Mouse (Mus musculus) brain, adult 2 months (tissue): Measurements from ENCODE around the gene Tnfsf12.
A peak's percentile ranks its signal among the peaks of the same experiment; 100 is the strongest.
"Not testable (repeated sequence)": the region's sequence is repeated elsewhere in the genome, so short reads cannot be mapped to it uniquely, and the experiment has no call there.

Experiments
- DNase-seq: peaks from one replicate; pipeline ENCODE4 v3.0.0; 2011; ENCODE audit warnings: low read depth, low spot score

Gene Tnfsf12

DNA sequence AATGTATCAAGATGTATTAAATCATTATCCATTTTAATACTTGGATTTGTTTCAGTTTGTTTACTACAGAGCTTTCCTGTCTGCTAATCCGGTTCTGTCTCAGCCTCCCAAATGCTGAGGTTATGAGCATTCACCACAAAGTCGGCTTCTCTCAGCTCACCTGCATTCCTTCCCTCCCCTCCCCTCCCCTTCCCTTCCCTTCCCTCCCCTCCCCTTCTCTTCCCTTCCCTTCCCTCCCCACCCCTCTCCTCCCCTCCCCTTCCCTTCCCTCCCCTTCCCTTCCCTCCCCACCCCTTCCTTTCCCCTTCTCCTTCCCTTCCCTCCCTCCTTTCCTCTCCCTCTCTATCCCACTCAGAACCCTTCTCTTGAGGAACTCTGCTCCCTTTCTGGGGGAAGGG is 9.0 kb upstream of the Tnfsf12 start:
- DNase-seq: no peak

DNA sequence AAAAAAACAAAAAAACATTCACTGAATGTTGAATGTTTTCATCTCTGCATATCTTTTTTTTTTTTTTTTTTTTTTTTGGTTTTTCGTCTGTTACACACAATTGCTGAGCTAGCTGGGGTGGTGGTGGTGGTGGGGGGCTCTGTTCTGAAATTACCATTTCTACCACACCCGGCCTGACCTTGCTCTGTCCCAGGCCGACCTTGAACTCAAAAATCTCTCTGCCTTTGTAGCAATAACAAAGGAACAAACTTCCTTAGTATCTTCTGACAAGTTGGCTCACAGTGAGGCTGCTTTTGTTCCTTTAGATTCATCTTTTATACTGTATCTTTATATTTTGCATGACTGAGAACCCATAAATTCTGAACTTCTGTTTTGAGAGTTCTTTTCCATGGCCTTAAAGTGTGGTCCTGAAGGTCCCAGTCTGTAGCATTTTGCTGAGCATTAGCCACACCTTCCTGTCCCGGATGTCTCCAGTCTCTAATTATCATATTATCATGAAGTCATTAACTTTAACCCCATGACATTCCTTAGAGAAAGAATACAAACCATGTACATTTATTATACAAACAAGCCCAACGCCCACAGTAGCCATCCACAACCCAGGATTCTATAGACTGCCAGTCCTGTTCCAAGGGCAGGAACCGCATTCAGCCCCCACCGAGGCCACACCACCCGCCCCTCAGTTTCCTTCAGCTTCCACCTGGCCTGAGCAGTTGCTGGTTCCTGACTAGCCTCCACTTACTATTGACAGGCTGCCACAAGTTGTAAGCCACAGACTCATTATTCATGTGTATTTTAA is 8.4 kb upstream of the Tnfsf12 start:
- DNase-seq: no peak

DNA sequence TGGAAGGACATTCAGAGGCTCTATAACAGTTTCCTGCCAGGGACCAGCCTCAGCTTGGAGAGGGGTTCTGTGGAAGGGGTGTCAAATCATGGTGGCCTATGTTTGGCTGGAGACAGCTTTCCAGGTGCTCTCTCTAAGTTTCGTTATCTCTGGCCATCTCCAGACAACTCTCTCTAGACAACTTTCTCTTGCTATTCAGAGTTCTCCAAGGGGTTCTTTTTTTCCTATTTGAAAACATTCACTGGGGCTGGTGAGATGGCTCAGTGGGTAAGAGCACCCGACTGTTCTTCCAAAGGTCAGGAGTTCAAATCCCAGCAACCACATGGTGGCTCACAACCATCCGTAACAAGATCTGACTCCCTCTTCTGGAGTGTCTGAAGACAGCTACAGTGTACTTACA is 7.7 kb upstream of the Tnfsf12 start:
- not testable (repeated sequence) for DNase-seq

DNA sequence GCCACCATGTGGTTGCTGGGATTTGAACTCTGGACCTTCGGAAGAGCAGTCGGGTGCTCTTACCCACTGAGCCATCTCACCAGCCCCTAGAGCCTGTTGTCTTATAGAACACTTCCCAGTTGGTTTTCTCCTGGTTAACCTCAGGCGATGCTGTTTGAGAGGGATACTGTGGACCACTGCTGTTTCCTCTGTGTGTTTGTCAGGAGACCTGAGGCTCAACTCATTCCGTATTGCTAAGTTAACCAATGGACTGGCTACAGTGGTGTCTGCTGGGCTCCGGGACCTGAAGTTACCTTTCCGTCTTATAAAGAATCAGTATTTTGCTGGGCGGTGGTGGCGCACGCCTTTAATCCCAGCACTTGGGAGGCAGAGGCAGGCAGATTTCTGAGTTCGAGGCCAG is 7.2 kb upstream of the Tnfsf12 start:
- not testable (repeated sequence) for DNase-seq

DNA sequence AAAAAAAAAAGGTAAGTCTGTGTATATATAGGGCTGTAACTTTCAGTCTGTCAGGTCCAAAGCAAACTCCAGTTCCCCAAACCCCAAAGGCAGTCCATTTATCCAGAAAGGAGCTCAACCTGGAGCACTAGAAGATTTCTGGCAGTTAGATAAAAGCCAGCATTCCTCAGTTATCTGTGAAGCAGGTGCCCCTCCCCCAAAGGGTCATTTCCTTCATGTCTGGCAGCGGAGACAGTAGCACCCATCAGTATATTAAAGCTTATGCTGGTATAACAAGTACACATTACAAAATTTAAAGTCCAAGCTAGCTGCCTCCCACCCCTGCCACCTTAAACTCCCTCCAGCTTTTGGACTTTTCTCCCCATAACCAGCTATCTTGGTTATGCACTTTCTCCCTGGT is 3.9 kb upstream of the Tnfsf12 start:
- DNase-seq: no peak

DNA sequence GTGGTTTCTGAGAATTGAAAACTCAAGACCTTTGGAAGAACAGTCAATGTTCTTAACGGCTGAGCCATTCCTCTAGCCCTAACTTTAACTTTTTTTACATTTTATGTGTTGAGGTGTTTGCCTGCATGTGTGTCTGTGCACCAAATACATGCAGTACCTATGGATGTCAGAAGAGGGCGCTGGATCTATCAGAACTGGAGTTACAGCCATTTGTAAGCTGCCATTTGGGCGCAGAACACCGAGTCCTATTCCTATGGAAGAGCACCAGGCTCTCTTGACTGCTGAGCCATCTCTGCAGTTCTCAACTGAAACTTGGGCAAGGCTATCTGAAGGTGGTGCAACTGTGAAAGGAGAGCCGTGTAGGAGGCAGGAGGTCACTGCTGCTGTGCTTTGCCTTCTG is 2.9 kb upstream of the Tnfsf12 start:
- no peak for DNase-seq

DNA sequence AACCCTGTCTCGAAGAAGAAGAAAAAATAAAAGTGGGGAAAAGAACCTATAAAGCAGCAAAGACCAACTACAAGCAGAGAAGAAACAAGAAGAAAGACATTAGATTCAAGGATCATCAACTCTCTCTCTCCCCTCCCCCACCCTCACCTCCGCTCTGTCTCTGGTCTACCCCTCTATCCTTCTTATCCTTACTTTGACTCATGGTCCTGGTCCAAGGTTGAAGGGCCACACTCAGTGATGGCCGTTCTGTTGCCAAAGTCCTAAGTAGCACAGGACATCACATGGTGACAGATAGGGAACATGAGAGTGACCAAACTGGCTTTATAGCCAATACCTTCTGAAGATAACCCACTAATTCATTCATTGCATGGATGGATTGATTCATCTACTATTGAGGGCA is 1.7 kb upstream of the Tnfsf12 start:
- DNase-seq: no peak

DNA sequence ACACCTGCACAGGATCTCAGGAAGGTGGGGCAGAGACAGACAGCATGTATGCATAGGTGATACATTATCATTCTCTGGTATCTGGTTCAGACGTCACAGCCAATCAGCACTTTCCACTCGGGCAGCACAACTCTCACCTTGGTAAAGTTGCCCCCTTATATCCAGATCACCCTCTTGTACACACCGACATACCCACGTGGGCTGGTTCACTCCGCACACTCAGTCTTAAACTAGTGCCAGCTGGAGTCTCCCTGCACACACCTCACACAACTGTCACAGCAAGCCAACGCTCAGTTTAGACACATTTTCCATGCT is 646 bp downstream of the Tnfsf12 start:
- DNase-seq: peak; percentile 78

DNA sequence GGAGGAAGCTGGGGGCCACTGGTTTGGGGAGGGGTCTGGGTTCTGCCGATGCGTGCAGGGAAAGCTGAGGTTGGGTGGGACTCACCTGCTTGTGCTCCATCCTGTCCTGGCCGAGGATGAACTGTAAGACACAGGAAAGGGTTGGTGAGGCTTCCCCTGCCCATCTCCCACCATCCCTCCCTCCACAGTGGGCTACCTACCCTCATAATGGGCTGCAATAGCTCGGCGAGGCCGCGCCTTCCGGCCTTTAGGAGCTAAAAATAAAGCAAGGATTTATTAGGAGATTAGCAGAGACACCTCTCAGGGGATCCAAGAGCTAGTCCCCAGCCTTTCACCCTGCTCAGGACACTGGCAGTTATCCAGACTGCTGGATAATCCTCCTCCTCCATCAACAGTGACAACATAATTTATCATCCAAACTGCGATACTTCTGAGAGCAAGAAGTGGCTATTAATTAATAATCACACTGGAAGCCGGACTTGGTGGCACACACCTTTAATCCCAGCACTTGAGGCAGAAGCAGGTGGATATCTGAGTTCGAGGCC is 2.2 kb downstream of the Tnfsf12 start:
- no peak for DNase-seq

DNA sequence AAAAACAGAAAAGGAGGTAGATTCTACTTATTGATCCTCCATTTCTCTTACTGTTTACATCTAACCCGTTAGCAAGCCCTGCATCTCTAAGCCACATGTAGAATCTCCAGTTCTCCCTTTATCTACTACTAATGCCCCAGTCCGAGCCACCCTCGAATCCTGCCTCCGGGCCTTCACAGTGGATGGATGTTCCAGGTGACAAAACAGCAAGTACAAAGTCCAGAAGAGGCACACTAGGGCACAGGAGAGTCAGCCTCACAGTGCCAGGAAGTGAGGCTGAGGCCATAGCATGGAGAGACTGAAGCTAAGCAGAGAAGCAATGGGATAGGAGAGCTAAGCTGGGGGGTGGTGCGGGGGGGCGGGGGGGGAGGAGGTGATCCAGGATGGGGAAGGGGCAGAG is 2.8 kb downstream of the Tnfsf12 start:
- DNase-seq: no peak

DNA sequence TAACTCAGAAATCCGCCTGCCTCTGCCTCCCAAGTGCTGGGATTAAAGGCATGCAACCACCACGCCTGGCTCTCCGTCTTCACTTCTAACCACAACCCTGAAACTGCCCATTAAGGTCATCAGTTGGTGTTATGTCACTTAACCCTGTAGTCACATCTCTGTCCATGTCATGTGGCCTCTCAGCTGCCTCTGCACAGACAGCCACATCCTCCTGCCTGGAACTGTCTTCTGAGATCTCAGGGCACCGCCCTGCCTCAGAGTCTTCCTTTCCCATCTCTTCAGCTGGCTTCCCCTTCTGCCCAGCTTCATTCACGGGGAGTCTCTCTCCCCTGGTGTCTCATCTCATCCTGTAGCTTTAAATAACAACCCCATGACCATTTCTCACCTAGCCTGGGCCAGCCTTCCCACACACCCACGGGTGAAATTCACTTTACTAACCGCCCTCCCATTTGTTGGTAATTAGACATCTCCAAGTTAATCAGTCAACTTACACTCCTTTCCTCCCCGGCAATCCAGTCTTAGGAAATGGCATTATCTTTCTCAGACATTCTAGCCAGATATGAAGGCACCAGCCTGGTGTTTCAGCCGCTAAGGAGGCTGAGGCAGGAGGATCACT is 3.3 kb downstream of the Tnfsf12 start:
- DNase-seq: peak; percentile 20

DNA sequence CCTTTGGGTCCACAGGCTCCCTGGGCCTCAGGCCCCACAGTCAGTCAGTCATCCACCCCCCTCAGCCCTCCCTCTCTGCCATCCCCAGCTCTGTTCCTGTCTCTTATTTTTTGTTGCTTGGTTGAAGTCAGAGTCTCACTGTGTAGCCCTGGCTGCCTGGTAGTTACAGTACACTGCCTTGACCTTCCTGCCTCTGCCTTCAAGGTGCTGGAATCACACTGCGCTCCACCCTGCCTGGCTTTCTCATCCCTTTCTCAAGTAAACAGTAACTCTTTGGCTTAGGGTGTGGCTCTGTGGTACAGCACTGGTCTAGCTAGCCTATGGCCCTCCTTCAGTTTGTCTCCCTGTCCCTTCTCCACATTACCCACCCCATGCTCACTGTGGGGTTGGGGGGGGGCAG is 5.8 kb downstream of the Tnfsf12 start:
- no peak for DNase-seq

DNA sequence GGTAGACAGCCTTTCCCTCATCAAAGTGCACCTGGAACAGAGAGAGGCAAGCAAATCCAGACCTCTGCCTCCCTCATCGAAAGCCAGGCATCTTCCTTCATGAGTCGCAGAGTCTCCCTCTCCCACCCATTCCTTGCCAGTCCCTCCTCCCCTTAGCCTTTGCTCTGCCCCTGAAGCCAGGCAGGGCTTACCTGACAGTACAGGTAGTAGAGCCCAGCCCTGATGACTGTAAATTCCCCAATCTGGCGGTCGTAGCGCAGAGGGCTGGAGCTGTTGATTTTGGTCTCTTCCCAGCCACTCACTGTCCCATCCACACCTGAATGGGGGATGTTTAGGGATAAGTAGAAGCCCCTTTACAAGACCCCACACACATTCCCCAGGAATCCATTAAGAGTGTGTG is 8.6 kb downstream of the Tnfsf12 start:
- DNase-seq: no peak

DNA sequence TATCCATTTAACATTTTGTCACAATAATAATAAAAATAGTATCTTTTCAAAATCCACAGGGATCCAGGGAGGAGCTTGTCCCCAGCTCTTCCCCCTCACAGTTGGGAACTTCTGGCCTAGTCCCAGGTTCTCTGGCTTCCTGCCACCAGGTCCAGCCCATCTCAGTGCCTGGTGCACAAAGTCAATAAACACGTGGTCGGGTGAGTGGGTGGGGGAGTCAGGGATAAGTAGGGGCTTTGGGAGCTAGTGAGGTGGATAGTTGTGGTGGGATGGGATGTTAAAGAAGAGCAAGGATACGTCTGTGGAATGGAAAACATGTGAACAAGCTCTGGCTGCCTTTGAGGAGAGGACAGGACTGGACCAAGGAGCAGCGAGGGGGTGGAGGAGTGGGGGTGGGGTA is 9.3 kb downstream of the Tnfsf12 start:
- peak; percentile 67 for DNase-seq

DNA sequence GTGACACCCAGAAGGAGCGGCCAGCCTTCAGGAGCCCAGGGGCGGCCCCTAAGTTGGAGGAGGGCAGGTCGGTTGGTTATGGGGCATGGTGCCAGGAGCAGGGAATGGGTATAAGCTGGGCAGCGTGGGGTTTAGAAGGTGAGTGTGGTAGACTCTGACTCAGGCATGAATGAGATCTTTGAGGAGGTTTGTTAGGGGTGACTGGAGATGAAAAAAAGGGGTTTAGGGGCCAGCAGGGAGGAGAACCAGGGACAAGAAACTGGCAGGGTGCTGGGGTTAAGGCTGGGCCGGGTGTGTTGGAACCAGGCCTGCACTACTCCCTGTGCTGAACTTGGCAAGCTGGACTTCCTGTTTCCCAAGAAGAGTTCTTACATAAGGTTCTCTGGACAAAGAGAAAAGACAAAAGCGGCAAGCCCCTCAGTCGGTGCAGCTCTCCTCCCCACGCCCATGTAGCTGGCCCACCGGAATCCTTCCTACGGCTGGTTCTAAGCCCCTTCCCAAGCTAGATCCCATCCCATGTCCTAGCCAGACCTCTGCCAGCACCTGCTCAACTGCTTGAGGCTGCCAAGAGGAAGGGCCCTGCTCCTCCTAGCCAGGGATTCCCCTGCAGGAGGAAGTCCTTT is 10.0 kb downstream of the Tnfsf12 start, which contains the start of gene Tnfsf13:
Gene Tnfsf13 (minus strand): TSS at position 259 of the 623 bp plus-strand sequence.
- DNase-seq: peak; percentile 93

DNA sequence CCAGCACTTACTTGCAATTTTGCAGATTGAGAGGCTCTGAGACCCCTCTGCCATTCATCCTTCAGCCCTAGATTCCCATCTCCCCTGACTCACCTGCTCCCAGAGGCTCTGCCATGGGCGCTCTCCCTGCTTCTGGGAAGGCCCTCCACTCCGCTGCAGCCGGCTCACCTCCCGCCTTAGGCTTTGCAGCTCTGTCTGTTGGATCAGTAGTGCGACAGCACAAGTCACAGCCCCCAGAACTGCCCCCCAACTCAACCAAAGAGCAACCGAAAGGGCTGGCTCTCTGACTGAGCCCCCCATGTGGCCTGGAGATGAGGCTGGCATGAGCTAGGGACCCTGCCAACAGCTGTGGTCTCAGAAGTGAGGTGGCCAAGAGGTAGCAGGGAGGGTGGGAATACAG is 10.7 kb downstream of the Tnfsf12 start:
- DNase-seq: no peak

DNA sequence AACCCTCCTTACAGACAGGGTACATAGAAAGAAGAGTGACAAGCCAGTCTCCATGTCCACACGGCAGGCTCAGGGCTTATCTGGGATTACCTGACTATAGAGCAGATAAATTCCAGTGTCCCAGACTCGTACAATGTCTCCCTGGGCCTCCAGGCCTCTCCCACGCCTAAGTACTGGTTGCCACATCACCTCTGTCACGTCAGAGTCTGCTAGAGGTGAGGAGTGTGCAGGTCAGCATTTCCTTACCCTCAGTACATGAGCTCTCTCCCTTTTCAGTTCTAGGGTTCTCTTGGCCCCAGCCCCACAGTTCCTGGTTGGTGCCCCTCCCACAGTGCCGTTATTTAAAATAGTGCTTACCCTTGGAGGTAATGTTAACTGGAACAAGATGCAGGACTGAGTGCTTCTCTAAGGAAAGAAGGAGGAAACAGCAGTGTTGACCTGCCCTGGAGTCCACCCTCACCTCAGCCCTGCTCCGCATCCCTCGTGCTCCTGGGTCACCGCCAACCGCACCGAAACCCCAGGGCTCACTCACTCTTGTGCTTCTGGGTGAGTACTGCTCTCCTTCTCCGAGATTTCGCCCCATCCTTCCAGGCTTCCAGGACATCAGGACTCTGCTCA is 11.4 kb downstream of the Tnfsf12 start:
- DNase-seq: no peak

DNA sequence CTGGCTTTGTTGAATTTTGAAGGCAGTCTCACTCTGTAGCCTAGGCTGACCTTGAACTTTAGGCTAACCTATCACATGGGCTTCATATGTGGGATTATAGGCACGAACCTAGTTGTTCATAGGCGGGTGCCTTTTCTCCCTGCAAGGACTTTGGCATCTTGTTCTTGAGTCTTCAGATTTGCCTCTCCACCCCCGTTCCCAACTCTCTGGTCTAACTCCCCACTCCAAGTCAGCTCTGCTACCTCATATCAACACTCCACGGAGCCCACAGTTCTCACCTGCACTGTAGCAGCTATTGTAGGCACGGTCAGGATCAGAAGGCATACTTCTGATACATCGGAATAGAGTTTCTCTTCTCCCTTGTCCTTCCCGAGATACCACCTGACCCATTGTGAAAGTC is 12.1 kb downstream of the Tnfsf12 start:
- no peak for DNase-seq

DNA sequence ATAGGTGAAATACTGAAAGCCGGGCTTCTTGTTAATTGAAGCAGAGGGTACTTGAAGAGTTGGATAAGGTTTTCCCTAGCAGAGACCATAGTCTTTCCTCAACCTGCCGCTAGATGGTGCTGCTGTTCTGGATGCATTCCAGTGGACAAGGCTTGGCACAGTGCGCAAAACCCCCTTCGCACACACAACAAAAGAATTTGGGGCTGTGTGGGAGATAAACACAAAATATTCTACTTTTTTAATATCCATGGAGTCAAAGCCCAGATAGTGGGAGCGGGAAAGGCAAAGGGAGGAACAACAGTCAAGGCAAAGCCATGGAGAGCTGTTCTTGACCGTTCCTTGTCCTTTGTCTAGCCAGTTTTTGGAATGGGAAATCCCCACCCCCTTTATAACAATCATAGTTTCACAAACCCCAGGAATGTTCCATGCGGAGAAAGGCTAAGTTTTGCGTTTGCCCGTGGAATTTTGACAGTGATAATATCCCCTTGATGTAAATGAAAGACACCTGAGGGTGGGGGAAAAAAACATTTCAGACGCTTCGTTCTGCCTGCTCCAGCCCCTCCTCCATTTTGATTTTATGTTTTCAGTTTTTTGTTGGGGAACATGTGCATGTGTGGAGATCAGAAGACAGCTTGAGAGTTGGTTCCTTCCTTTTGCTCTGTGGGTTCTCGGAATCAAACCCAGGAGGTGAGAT is 12.7 kb downstream of the Tnfsf12 start:
- DNase-seq: peak; percentile 95

DNA sequence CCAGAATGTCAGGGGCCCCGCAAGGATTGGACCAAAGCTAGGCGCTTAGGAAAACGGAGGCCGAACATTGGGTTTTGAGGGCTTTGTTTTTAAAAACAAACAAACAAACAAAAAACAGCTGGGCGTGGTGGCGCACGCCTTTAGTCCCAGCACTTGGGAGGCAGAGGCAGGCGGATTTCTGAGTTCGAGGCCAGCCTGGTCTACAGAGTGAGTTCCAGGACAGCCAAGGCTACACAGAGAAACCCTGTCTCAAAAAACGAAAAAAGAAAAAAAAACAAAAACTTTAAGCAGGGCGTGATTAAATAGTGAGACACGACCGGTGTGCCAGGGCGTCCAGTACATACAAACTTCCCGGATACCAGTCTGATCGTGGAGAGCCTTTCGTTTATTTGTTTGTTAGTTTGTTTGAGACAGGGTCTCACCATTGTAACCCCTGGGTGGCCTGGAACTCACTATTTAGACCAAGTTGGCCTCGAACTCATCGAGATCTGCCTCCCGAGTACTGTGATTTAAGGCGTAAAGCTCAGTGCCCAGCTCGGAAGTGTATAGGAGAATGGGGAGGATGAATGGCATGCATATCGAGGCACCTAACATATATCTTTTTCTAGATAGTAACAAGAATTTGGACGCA is 13.3 kb downstream of the Tnfsf12 start:
- no peak for DNase-seq
